Mouse (Mus musculus): ENCODE data around the gene Il1rapl2.

Gene Il1rapl2

DNA sequence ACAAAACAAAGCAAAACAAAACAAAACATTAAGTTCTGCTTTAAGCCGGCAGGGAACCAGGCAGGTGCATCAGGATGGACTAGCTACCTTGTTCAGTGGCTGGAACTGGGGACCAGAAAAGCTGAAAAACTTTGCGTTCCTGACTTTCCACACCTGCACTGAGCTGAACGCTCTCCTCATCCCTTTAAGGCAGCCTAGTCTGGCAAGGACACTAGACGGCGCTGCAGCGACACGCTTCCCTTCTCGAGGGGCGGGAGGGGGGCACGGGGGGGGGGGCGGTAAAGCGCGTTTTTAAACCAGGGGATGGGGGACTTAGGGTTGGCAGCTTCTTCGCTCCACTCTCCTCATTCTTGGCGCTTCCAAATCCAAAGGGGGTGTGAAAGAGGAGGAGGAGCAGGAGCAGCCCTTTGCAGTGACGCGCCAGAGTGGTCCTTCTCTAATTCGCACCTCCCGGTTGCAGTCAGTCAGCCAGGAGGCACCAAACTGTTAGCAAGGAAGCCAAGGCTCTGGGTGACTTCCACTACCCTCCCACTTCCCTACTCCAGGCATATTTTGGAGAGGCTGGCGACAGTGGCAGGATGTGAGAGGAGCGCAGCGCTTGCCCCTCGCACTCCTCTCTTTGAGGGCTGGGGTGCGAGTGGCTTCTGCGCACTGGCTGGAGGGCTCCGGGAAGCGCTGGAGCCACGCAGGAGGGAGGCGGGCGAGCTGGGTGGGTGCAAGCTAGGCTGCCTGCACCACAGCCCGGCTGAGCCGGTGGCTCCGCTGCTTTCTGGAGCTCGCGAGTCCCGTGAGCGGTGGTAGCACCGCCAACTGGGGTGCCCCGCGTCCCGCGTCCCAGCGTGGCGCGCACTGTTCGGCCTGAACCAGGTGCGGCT lies at the start of gene Il1rapl2:
Gene Il1rapl2, plus strand, starts transcription at position 288 of the 875 bp plus-strand sequence.
- in situ Hi-C loops (cut with MboI, MseI): no loop called here

GRCm38 (mm10) chrX:137548348-137548747 lies 22.1 kb upstream of the Il1rapl2 start:
- in situ Hi-C loops (cut with MboI, MseI): no loop called here

- in situ Hi-C loops (cut with MboI, MseI): loop anchor here (10.0 kb wide), 1 partner anchor 1775 kb away; no protein-coding TSS in a partner anchor
Measured at GRCm38 (mm10) chrX:137569472-137570188, 778 bp upstream of the Il1rapl2 start.

DNA sequence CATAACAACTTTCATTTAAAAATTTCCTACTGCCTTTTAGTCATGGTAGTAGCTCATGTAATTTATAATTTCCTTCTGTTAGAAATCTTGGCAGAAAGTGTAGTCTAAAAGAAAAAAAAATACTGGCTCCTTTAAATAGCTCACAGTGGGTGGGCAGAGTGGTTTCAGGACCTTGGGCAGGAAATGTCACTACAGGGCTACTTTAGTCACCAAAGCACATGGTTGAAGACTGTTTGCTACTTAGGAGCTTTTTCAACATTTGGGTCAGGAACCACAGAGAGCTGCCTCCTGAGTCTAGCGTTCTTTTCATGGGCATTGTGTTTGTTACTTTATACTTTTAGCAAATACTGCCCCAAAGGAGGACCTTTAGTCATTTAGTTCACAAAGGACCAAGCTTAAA lies 12.2 kb downstream of the Il1rapl2 start:
- in situ Hi-C loops (cut with MboI, MseI): no loop called here

DNA sequence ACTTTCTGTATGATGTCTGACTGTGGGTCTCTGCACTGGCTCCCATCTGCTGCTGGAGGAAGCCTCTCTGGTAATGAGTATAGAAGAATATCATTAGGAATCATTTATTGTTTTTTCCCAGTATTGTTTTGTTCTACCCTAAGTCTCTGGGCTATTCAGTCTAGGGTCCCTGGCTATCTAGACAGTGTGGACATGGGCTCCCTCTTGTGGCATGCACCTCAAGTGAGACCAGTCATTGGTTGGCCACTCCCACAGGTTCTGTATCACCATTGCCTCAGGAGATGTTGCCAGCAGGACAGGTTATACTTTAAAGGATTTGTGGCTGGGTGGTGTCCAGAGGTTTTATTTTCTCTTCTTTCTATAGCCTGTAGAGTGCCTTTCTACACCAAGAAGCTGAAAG lies 50.3 kb downstream of the Il1rapl2 start:
- in situ Hi-C loops (cut with MboI, MseI): loop anchor here (10.0 kb wide), 1 partner anchor 834 kb away; no protein-coding TSS in a partner anchor

DNA sequence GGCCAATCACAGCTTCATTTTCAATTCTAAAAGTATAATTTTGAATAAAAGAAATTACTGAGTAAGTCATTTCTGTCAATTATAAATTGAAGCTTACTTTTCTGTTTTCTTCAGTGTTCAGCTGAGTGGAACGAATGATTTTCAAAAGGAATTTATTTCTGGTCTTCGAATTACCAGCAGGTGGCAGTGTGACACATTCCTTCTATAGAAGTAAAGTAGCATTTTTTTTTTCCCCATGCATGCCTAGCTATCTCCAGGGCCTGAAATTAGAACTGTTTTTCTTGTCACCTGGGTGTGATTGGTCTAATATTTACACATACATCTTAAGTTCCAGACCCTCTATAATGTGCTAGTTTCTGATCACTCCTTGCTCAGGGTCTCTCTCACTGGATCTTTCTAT lies 96.6 kb downstream of the Il1rapl2 start:
- in situ Hi-C loops (cut with MboI, MseI): no loop called here

GRCm38 (mm10) chrX:137687974-137688373 lies 117.6 kb downstream of the Il1rapl2 start:
- in situ Hi-C loops (cut with MboI, MseI): no loop called here

- in situ Hi-C loops (cut with MboI, MseI): no loop called here
Measured at GRCm38 (mm10) chrX:137700006-137700405, 129.6 kb downstream of the Il1rapl2 start.

GRCm38 (mm10) chrX:137755537-137755936 lies 185.1 kb downstream of the Il1rapl2 start:
- in situ Hi-C loops (cut with MboI, MseI): no loop called here

- in situ Hi-C loops (cut with MboI, MseI): no loop called here
Measured at GRCm38 (mm10) chrX:137805484-137806200, 235.2 kb downstream of the Il1rapl2 start.

GRCm38 (mm10) chrX:137806231-137807114 lies 236.1 kb downstream of the Il1rapl2 start:
- in situ Hi-C loops (cut with MboI, MseI): no loop called here

GRCm38 (mm10) chrX:137809526-137809925 lies 239.1 kb downstream of the Il1rapl2 start:
- in situ Hi-C loops (cut with MboI, MseI): no loop called here

DNA sequence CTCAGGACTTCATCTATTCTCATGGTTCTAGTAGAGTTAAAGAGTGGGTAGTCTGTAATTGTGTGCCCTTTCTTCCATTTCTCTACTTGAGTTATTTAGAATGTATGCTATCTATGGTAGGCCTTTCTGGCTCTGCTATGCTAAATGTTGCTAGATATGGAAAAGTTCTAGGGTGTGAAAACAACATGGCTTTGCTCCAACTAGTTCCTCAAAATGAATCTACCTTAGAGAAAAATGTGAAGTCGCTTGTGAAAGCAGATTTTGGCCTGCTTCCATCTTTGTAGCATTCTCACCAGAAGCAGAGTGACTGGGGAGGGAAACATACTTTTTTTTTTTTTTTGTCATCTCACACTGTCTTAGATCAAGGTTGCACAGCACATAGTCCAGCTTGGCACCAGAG lies 241.7 kb downstream of the Il1rapl2 start:
- in situ Hi-C loops (cut with MboI, MseI): no loop called here

DNA sequence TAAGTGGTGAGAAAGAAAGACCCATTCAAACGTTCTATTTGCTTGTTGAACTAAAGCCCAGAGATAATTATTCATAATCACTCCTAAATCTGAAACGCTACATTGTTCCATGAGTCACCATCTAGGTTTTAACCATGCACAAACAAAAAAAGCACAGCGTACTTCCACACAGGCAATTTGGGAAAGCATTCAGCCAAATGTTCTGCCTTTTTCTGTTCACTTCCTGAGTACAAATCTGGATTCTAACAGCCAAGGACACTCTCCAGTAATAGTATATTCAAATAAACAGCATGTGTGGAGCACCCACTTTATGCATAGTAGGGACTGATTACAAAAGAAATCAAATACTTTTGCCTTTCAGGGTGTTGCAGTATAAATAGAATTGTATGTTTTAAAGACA lies 278.5 kb downstream of the Il1rapl2 start:
- in situ Hi-C loops (cut with MboI, MseI): no loop called here

DNA sequence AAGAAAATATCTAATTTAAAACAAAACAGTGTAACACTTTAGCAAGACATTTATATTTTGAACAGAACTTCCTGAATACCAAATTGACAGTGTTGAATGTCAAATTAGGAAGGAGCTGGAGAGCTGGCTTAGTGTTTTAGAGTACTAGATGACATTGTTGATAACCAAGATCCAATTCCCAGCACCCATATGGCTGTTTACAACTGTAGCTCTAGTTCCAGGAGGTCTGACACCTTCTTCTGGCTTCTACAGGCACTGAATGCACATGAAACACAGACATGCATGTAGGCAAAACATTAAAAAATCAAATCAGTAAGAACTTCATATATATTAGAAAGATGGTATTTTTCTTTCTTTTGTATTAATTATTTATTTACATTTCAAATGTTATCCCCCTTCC lies 353.1 kb downstream of the Il1rapl2 start:
- in situ Hi-C loops (cut with MboI, MseI): no loop called here

DNA sequence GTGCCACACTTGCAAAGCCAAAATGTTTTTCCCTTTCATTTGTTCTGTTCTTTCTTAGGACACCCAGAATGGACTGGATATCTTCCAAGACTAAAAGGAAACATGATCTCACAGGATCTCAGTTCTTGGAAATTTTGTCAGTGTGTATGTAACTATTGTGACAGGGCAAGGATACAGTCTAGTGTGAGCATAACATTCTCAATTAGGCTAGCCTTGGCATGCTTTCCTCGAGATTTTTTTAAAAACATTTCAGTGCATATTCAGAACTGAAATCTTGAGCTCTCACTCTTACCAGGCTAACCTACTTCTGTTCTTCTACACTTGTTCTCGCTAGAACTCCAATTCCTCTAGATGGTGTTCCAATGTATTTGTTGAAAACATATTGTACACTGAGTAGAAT lies 356.4 kb downstream of the Il1rapl2 start:
- in situ Hi-C loops (cut with MboI, MseI): no loop called here

DNA sequence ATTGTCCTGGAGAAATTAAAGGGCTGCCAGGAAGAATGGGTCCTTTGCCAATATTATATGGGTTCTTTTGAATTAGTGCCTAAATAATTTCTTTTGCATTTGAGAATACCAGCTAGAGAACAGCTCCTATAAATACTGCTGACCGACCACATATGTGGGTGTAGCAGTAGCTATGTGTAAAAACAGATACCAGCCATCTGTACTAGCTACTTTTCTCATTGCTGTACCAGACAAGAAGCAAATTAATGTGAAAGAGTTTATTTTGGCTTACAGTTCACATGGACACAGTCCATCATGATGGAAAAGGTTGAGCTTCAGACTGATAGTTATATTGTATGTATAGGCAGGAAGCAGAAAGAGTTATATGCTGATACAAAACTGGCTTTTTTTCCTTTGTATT lies 377.3 kb downstream of the Il1rapl2 start:
- in situ Hi-C loops (cut with MboI, MseI): no loop called here

GRCm38 (mm10) chrX:137971306-137971705 lies 400.9 kb downstream of the Il1rapl2 start:
- in situ Hi-C loops (cut with MboI, MseI): no loop called here

DNA sequence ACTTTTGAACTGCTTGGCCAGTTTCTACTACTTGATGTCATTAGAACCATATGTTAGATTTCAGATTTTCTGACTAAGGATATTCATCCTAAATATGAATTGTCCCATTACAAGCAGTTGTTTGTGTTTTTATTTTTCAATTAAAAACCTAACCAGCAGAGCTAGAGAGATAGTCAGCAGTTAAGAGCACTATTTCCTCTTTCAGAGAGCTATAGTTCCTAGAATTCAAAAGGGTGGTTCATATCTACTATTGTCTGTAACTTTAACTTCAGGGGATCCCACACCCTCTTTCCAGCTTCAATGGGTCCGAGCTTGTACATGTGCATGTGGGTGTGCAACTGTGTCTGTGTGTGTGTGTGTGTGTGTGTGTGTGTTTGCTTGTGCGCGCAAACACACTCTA lies 472.7 kb downstream of the Il1rapl2 start:
- in situ Hi-C loops (cut with MboI, MseI): no loop called here

DNA sequence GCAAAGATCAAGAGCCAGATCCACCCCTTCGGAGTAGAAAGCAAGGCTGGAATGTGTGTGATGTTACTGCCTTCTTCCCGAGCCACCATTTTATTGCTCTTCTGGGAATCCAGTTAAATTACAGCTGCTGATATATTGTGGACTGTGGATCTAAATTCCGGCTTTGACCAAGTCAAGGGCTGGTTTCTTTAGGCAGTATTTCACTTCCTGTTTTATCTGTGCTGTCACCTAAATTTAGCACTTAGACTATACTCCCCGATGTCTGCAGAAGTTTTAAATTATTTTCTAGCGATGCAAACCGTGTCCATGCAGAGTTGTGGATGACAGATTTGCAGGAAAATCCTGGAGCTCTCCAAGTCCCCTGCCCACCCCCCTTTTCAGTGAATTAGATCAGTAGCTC lies 533.5 kb downstream of the Il1rapl2 start:
- in situ Hi-C loops (cut with MboI, MseI): no loop called here

GRCm38 (mm10) chrX:138104668-138105067 lies 534.3 kb downstream of the Il1rapl2 start:
- in situ Hi-C loops (cut with MboI, MseI): no loop called here

Measured in T-helper 1 cell (primary cell).